In genomic region chr6:90746331-90746864, GRCm38 (mm10) we compare ENCODE assay signal across 7 mouse cellular contexts.
DNase-seq lines count a peak whose midpoint lies in the region; ATAC-seq lines count a peak whose summit lies in the region.

No protein-coding gene starts in this region.

- no peak overlapping the region for H3K4me2 ChIP-seq in limb, embryonic 15.5 days
- H3K4me2 ChIP-seq in midbrain, embryonic 16.5 days (ENCODE audit: low read length) = no peak overlapping the region

- DNase-seq in limb, embryonic 10.5 days (ENCODE audit: low spot score) = no peak
- DNase-seq in T-cell, adult 2 months (ENCODE audit: low spot score) = peak; percentile 52
- DNase-seq in cerebellum, adult 9-11 months = peak; percentile 78
- DNase-seq in kidney, postnatal 25 days = no peak
- DNase-seq in right cerebral cortex, postnatal 36 days (ENCODE audit: low spot score in 2 of 2) = no peak

- peak overlapping the region; percentile 33; the same call in 1 of the 2 replicates for H3K27ac ChIP-seq in limb, embryonic 15.5 days
- H3K27ac ChIP-seq in limb, embryonic 10.5 days = no peak overlapping the region
- no peak overlapping the region for H3K27ac ChIP-seq in midbrain, embryonic 16.5 days (ENCODE audit: low read length)

- H3K9ac ChIP-seq in limb, embryonic 15.5 days = no peak overlapping the region
- 0 out of 2 replicates have a peak overlapping the region, but pooled peaks have one; percentile 24 for H3K9ac ChIP-seq in midbrain, embryonic 16.5 days (ENCODE audit: low read depth, low read length)

- no peaks in the 10 kb centered on the region for H3K36me3 ChIP-seq in limb, embryonic 15.5 days
- H3K36me3 ChIP-seq in limb, embryonic 10.5 days = no peaks in the 10 kb centered on the region
- H3K36me3 ChIP-seq in midbrain, embryonic 16.5 days (ENCODE audit: control insufficient read depth, insufficient read depth, low read length) = no peaks in the 10 kb centered on the region

- no peak overlapping the region for H3K4me3 ChIP-seq in limb, embryonic 15.5 days
- H3K4me3 ChIP-seq in limb, embryonic 10.5 days = no peak overlapping the region
- no peak overlapping the region for H3K4me3 ChIP-seq in midbrain, embryonic 16.5 days (ENCODE audit: low read depth, low read length)

- H3K4me1 ChIP-seq in limb, embryonic 15.5 days = peaks cover 19% of the 10 kb centered on the region
- H3K4me1 ChIP-seq in limb, embryonic 10.5 days = no peaks in the 10 kb centered on the region
- H3K4me1 ChIP-seq in midbrain, embryonic 16.5 days (ENCODE audit: control insufficient read depth, insufficient read depth, low read length) = peaks cover 9% of the 10 kb centered on the region; the same call in 1 of the 2 replicates

- ATAC-seq in limb, embryonic 15.5 days (ENCODE audit: insufficient number of reproducible peaks, low FRiP score, low TSS enrichment, low read depth) = no peak
- ATAC-seq in midbrain, embryonic 16.5 days = peak; percentile 34

- no peaks in the 10 kb centered on the region for H3K9me3 ChIP-seq in limb, embryonic 15.5 days
- no peaks in the 10 kb centered on the region for H3K9me3 ChIP-seq in limb, embryonic 10.5 days (replicated peaks)
- H3K9me3 ChIP-seq in midbrain, embryonic 16.5 days (replicated peaks; ENCODE audit: control insufficient read depth, low read length, poor library complexity, severe bottlenecking) = no peaks in the 10 kb centered on the region

- WGBS in limb, embryonic 15.5 days = 49% methylated on average over 3 of the region's 3 CpGs
- WGBS in limb, embryonic 10.5 days = 63% methylated on average over 3 of the region's 3 CpGs
- WGBS in midbrain, embryonic 16.5 days = 43% methylated on average over 3 of the region's 3 CpGs

- H3K27me3 ChIP-seq in limb, embryonic 15.5 days = no peaks in the 10 kb centered on the region
- H3K27me3 ChIP-seq in limb, embryonic 10.5 days (ENCODE audit: low read depth, poor library complexity, severe bottlenecking) = no peaks in the 10 kb centered on the region
- no peaks in the 10 kb centered on the region for H3K27me3 ChIP-seq in midbrain, embryonic 16.5 days (ENCODE audit: control insufficient read depth, insufficient read depth, low read depth, low read length)

Comparison
In these comparisons a context has a peak if more than half of its experiments do, and no peak if none do; other contexts are left out.
1. DNase-seq: peak in T-cell, adult 2 months (single experiment) and cerebellum, adult 9-11 months (single experiment); none in limb, embryonic 10.5 days (single experiment), kidney, postnatal 25 days (0 of 2) and right cerebral cortex, postnatal 36 days (0 of 2).